Mouse (Mus musculus): Measurements from ENCODE around the gene Muc13.

- TF ChIP-seq CTCF (IDR thresholded peaks at IDR 0.05; ENCODE audit: borderline replicate concordance, extremely low read depth, insufficient read depth, insufficient read length) (no peak), POLR2A (IDR thresholded peaks at IDR 0.05; ENCODE audit: borderline replicate concordance, extremely low read depth, insufficient read depth, insufficient read length, poor library complexity, severe bottlenecking) (no peak)
Measured at GRCm38 (mm10) chr16:33832057-33832456, 38.2 kb downstream of the Muc13 start.
